Mouse (Mus musculus) intestine, embryonic 14.5 days (tissue): ENCODE results near the gene Cdr1. TPM values are rescaled to one million over a fixed set of nuclear protein-coding genes. Genes with fewer than 3 reads are reported as not detected.

Experiments
- microRNA-seq: library from miRNA; unstranded; fragments of <30 nt; microRNA quantifications from one replicate; pipeline ENCODE4, GENCODE M21; 2016
- polyA plus RNA-seq: library from polyadenylated mRNA; unstranded; fragments of >200 nt; fragmentation: Nextera tagmentation; extraction: Ambion mirVana; gene quantifications from 2 replicates; pipeline ENCODE4 v1.2.1, GENCODE M21; 2014

The Cdr1 gene
- polyA plus RNA-seq, 1 experiment from 2014 or later = 0.32 TPM

Small RNA genes lying within 50 kb of the gene (microRNA-seq; reads per million reads assigned to microRNA genes)
- gene Gm24396 = not detected
